Mouse (Mus musculus) lung, embryonic 15.5 days (tissue): ENCODE data around the gene Mus81. TPM values are rescaled to one million over a fixed set of nuclear protein-coding genes. Genes with fewer than 3 reads are reported as not detected.
A peak's percentile ranks its signal among the peaks of the same experiment; 100 is the strongest.
"Not testable (repeated sequence)": the region's sequence is repeated elsewhere in the genome, so short reads cannot be mapped to it uniquely, and the experiment has no call there.

Source experiments
- ATAC-seq: fragments of 200-750 bp; cut with Nextera tagmentation; 2 replicates; pipeline ENCODE4 v1.8.0; 2017; ENCODE audit warnings: moderate number of reproducible peaks, borderline replicate concordance; ENCODE audit not compliant: low FRiP score, low TSS enrichment; ENCODE audit errors: extremely low read depth
- H3K27ac ChIP-seq: fragments of 300-500 bp; sonication (generic); 2 replicates; pipeline ENCODE4 v1.5.1; 2015; ENCODE audit warnings: moderate library complexity, mild to moderate bottlenecking, inconsistent platforms
- H3K27me3 ChIP-seq: fragments of 300-500 bp; sonication (generic); 2 replicates; pipeline ENCODE4 v1.6.1; 2015; ENCODE audit warnings: inconsistent platforms
- H3K36me3 ChIP-seq: fragments of 300-500 bp; sonication (generic); 2 replicates; pipeline ENCODE4 v1.6.1; 2015; ENCODE audit warnings: inconsistent platforms
- H3K4me1 ChIP-seq: fragments of 300-500 bp; sonication (generic); 2 replicates; pipeline ENCODE4 v1.6.1; 2015; ENCODE audit warnings: inconsistent platforms
- H3K4me2 ChIP-seq: fragments of 300-500 bp; sonication (generic); 2 replicates; pipeline ENCODE4 v1.6.1; 2015; ENCODE audit warnings: inconsistent platforms, mild to moderate bottlenecking, moderate library complexity
- H3K4me3 ChIP-seq: fragments of 300-500 bp; sonication (generic); 2 replicates; pipeline ENCODE4 v1.5.1; 2015; ENCODE audit warnings: mild to moderate bottlenecking, inconsistent platforms
- H3K9ac ChIP-seq: fragments of 300-500 bp; sonication (generic); 2 replicates; pipeline ENCODE4 v1.6.1; 2015; ENCODE audit warnings: inconsistent platforms
- H3K9me3 ChIP-seq: fragments of 300-500 bp; sonication (generic); 2 replicates; pipeline ENCODE4 v1.6.1; 2016; ENCODE audit warnings: inconsistent platforms
- WGBS: fragments of 180-500 bp; shearing (Covaris S2); methylation state at CpG from one replicate; pipeline ENCODE4 v1.1.7; 2015; 5-methylcytosine and 5-hydroxymethylcytosine counted together
- polyA plus RNA-seq: library from polyadenylated mRNA; unstranded; fragments of >200 nt; fragmentation: Nextera tagmentation; extraction: Ambion mirVana; gene quantifications from 2 replicates; pipeline ENCODE4 v1.2.1, GENCODE M21; 2015

The Mus81 gene
- polyA plus RNA-seq, 1 experiment from 2014 or later = 43.9 TPM

GRCm38 (mm10) chr19:5511074-5511632 is 23.0 kb upstream of the Mus81 start:
- 45% methylated on average over 15 of the region's 15 CpGs for WGBS
- H3K27ac ChIP-seq = peak overlapping the region; percentile 66
- no peaks in the 10 kb centered on the region for H3K27me3 ChIP-seq
- H3K4me1 ChIP-seq = peaks cover 29% of the 10 kb centered on the region
- H3K9me3 ChIP-seq = no peaks in the 10 kb centered on the region
- H3K4me2 ChIP-seq = peak overlapping the region; percentile 91
- no peak for ATAC-seq
- H3K36me3 ChIP-seq = no peaks in the 10 kb centered on the region
- H3K4me3 ChIP-seq = peak overlapping the region; percentile 57
- peak overlapping the region; percentile 64 for H3K9ac ChIP-seq

GRCm38 (mm10) chr19:5510031-5511026 is 22.1 kb upstream of the Mus81 start, which contains the start of gene Snx32:
Snx32 (minus strand) TSS chr19:5510538.
- peaks cover 29% of the 10 kb centered on the region for H3K4me1 ChIP-seq
- no peaks in the 10 kb centered on the region for H3K36me3 ChIP-seq
- H3K27me3 ChIP-seq = no peaks in the 10 kb centered on the region
- no peaks in the 10 kb centered on the region for H3K9me3 ChIP-seq
- H3K9ac ChIP-seq = peak within 1 kb of the TSS; percentile 64
- H3K27ac ChIP-seq = peak within 1 kb of the TSS; percentile 66
- peak within 1 kb of the TSS; percentile 91 for H3K4me2 ChIP-seq
- peak within 1 kb of the TSS; percentile 57 for H3K4me3 ChIP-seq
- ATAC-seq = peak; percentile 98
- WGBS = 3% methylated on average over 47 of the region's 47 CpGs

- Histone ChIP-seq H3K36me3 (no peaks in the 10 kb centered on the region), H3K9me3 (no peaks in the 10 kb centered on the region), H3K27ac (no peak within 1 kb of the TSS), H3K4me2 (no peak within 1 kb of the TSS), H3K4me1 (no peaks in the 10 kb centered on the region), H3K4me3 (no peak within 1 kb of the TSS), H3K9ac (no peak within 1 kb of the TSS), H3K27me3 (no peaks in the 10 kb centered on the region)
- no peak for ATAC-seq
- WGBS = 45% methylated on average over 16 of the region's 17 CpGs
Measured at GRCm38 (mm10) chr19:5503687-5504086, 15.5 kb upstream of the Mus81 start, which contains the start of gene 1700020D05Rik. 1700020D05Rik (minus strand) TSS chr19:5503787.

- no peak for ATAC-seq
- Histone ChIP-seq H3K4me3 (no peak overlapping the region), H3K27me3 (no peaks in the 10 kb centered on the region), H3K9ac (no peak overlapping the region), H3K36me3 (peaks cover 20% of the 10 kb centered on the region), H3K9me3 (no peaks in the 10 kb centered on the region), H3K27ac (no peak overlapping the region), H3K4me2 (no peak overlapping the region), H3K4me1 (no peaks in the 10 kb centered on the region)
- 78% methylated on average over 2 of the region's 2 CpGs for WGBS
Measured at GRCm38 (mm10) chr19:5500330-5500875, 12.2 kb upstream of the Mus81 start.

GRCm38 (mm10) chr19:5496052-5496370 is 7.8 kb upstream of the Mus81 start:
- Histone ChIP-seq H3K4me2 (no peak overlapping the region), H3K27me3 (no peaks in the 10 kb centered on the region), H3K9ac (no peak overlapping the region), H3K9me3 (no peaks in the 10 kb centered on the region), H3K36me3 (peaks cover 55% of the 10 kb centered on the region), H3K27ac (no peak overlapping the region), H3K4me1 (peaks cover 12% of the 10 kb centered on the region), H3K4me3 (no peak overlapping the region)
- ATAC-seq = no peak
- 82% methylated on average over 16 of the region's 16 CpGs for WGBS

- Histone ChIP-seq H3K4me2 (no peak overlapping the region), H3K4me1 (peaks cover 12% of the 10 kb centered on the region), H3K9ac (no peak overlapping the region), H3K4me3 (no peak overlapping the region), H3K9me3 (no peaks in the 10 kb centered on the region), H3K27ac (no peak overlapping the region), H3K36me3 (peaks cover 55% of the 10 kb centered on the region), H3K27me3 (no peaks in the 10 kb centered on the region)
- WGBS = 70% methylated on average over 12 of the region's 12 CpGs
- no peak for ATAC-seq
Measured at GRCm38 (mm10) chr19:5495353-5496051, 7.3 kb upstream of the Mus81 start.

GRCm38 (mm10) chr19:5494314-5494713 is 6.1 kb upstream of the Mus81 start:
- no peak overlapping the region for H3K27ac ChIP-seq
- H3K4me1 ChIP-seq = peaks cover 19% of the 10 kb centered on the region
- H3K27me3 ChIP-seq = no peaks in the 10 kb centered on the region
- no peaks in the 10 kb centered on the region for H3K9me3 ChIP-seq
- H3K36me3 ChIP-seq = peaks cover 55% of the 10 kb centered on the region
- 81% methylated on average over 3 of the region's 3 CpGs for WGBS
- no peak overlapping the region for H3K4me3 ChIP-seq
- no peak for ATAC-seq
- H3K4me2 ChIP-seq = no peak overlapping the region
- no peak overlapping the region for H3K9ac ChIP-seq

GRCm38 (mm10) chr19:5493301-5493721 is 5.1 kb upstream of the Mus81 start:
- H3K4me2 ChIP-seq, H3K4me3 ChIP-seq, H3K9ac ChIP-seq, H3K27ac ChIP-seq, ATAC-seq, H3K9me3 ChIP-seq, H3K27me3 ChIP-seq: not testable (repeated sequence)
- H3K4me1 ChIP-seq = peaks cover 26% of the 10 kb centered on the region
- peaks cover 55% of the 10 kb centered on the region for H3K36me3 ChIP-seq
- 63% methylated on average over 9 of the region's 9 CpGs for WGBS

GRCm38 (mm10) chr19:5492641-5493040 is 4.4 kb upstream of the Mus81 start:
- H3K4me3 ChIP-seq = no peak overlapping the region
- no peak for ATAC-seq
- H3K9ac ChIP-seq = no peak overlapping the region
- no peak overlapping the region for H3K27ac ChIP-seq
- no peaks in the 10 kb centered on the region for H3K27me3 ChIP-seq
- no peaks in the 10 kb centered on the region for H3K9me3 ChIP-seq
- H3K4me2 ChIP-seq = 0 out of 2 replicates have a peak overlapping the region, but pooled peaks have one; percentile 88
- H3K4me1 ChIP-seq = peaks cover 27% of the 10 kb centered on the region
- H3K36me3 ChIP-seq = peaks cover 55% of the 10 kb centered on the region
- WGBS = 77% methylated on average over 4 of the region's 4 CpGs

GRCm38 (mm10) chr19:5490898-5491708 is 2.9 kb upstream of the Mus81 start:
- Histone ChIP-seq H3K27ac (peak overlapping the region; percentile 98), H3K4me3 (peak overlapping the region; percentile 88), H3K4me2 (peak overlapping the region; percentile 88), H3K36me3 (peaks cover 42% of the 10 kb centered on the region), H3K9me3 (no peaks in the 10 kb centered on the region), H3K9ac (peak overlapping the region; percentile 87), H3K4me1 (peaks cover 42% of the 10 kb centered on the region), H3K27me3 (no peaks in the 10 kb centered on the region)
- 1% methylated on average over 56 of the region's 59 CpGs for WGBS
- ATAC-seq = peak; percentile 8; the same call in 1 of the 2 replicates
